Mouse (Mus musculus) heart, embryonic 12.5 days (tissue): Measurements from ENCODE around the gene Wdfy2. TPM values are rescaled to one million over a fixed set of nuclear protein-coding genes. Genes with fewer than 3 reads are reported as not detected.
A peak's percentile ranks its signal among the peaks of the same experiment; 100 is the strongest.

ENCODE experiments used
- ATAC-seq: fragments of 200-750 bp; cut with Nextera tagmentation; 2 replicates; pipeline ENCODE4 v1.8.0; 2017; ENCODE audit warnings: moderate TSS enrichment, moderate library complexity; ENCODE audit not compliant: insufficient number of reproducible peaks, low FRiP score
- H3K27ac ChIP-seq: fragments of 300-500 bp; sonication (generic); 2 replicates; pipeline ENCODE4 v1.5.1; 2016; ENCODE audit warnings: mild to moderate bottlenecking, moderate library complexity; ENCODE audit not compliant: poor library complexity, severe bottlenecking
- H3K27me3 ChIP-seq: fragments of 300-500 bp; sonication (generic); replicated peaks from 2 replicates; pipeline ENCODE4 v1.6.1; 2016; ENCODE audit warnings: mild to moderate bottlenecking, moderate library complexity
- H3K36me3 ChIP-seq: fragments of 300-500 bp; sonication (generic); 2 replicates; pipeline ENCODE4 v1.6.1; 2016; ENCODE audit warnings: mild to moderate bottlenecking, moderate library complexity
- H3K4me1 ChIP-seq: fragments of 300-500 bp; sonication (generic); replicated peaks from 2 replicates; pipeline ENCODE4 v1.6.1; 2016; ENCODE audit warnings: mild to moderate bottlenecking
- H3K4me2 ChIP-seq: fragments of 300-500 bp; sonication (generic); 2 replicates; pipeline ENCODE4 v1.6.1; 2016; ENCODE audit warnings: mild to moderate bottlenecking, moderate library complexity
- H3K4me3 ChIP-seq: fragments of 300-500 bp; sonication (generic); 2 replicates; pipeline ENCODE4 v1.5.1; 2016; ENCODE audit warnings: mild to moderate bottlenecking
- H3K9ac ChIP-seq: fragments of 300-500 bp; sonication (generic); 2 replicates; pipeline ENCODE4 v1.6.1; 2016; ENCODE audit warnings: mild to moderate bottlenecking, moderate library complexity
- H3K9me3 ChIP-seq: fragments of 300-500 bp; sonication (generic); replicated peaks from 2 replicates; pipeline ENCODE4 v1.6.1; 2016; ENCODE audit warnings: mild to moderate bottlenecking, moderate library complexity
- WGBS: fragments of 180-500 bp; shearing (Covaris S2); methylation state at CpG from one replicate; pipeline ENCODE4 v1.1.7; 2016; 5-methylcytosine and 5-hydroxymethylcytosine counted together
- polyA plus RNA-seq: library from polyadenylated mRNA; unstranded; fragments of >200 nt; fragmentation: Nextera tagmentation; extraction: Ambion mirVana; gene quantifications from 2 replicates; pipeline ENCODE4 v1.2.1, GENCODE M21; 2016

Gene Wdfy2
- polyA plus RNA-seq, 1 experiment from 2014 or later, result 8.9 TPM

- H3K4me3 ChIP-seq, result no peak overlapping the region
- no peak overlapping the region for H3K4me2 ChIP-seq
- no peak overlapping the region for H3K9ac ChIP-seq
- H3K4me1 ChIP-seq, result peaks cover 16% of the 10 kb centered on the region
- H3K27me3 ChIP-seq, result no peaks in the 10 kb centered on the region
- no peak overlapping the region for H3K27ac ChIP-seq
- WGBS, result 89% methylated on average over 8 of the region's 8 CpGs
- no peaks in the 10 kb centered on the region for H3K9me3 ChIP-seq
- no peak for ATAC-seq
- H3K36me3 ChIP-seq, result no peaks in the 10 kb centered on the region
These were observed 57.7 kb downstream of the Wdfy2 start for GRCm38 (mm10) chr14:62894924-62895840.

GRCm38 (mm10) chr14:62898061-62898460, 60.6 kb downstream of the Wdfy2 start:
- ATAC-seq, result no peak
- no peak overlapping the region for H3K27ac ChIP-seq
- 81% methylated on average over 6 of the region's 6 CpGs for WGBS

GRCm38 (mm10) chr14:62907888-62908287, 70.4 kb downstream of the Wdfy2 start:
- Histone ChIP-seq H3K4me3 (no peak overlapping the region), H3K36me3 (peaks cover 3% of the 10 kb centered on the region; the same call in 1 of the 2 replicates), H3K9me3 (no peaks in the 10 kb centered on the region), H3K27me3 (no peaks in the 10 kb centered on the region), H3K27ac (no peak overlapping the region), H3K9ac (no peak overlapping the region), H3K4me1 (peaks cover 24% of the 10 kb centered on the region), H3K4me2 (no peak overlapping the region)
- ATAC-seq, result no peak
- WGBS, result 89% methylated on average over 2 of the region's 2 CpGs

More at GRCm38 (mm10) chr14:62898061-62898460, 60.6 kb downstream of the Wdfy2 start:
- H3K4me2 ChIP-seq, result no peak overlapping the region
- no peak overlapping the region for H3K9ac ChIP-seq
- no peak overlapping the region for H3K4me3 ChIP-seq
- peaks cover 3% of the 10 kb centered on the region; the same call in 1 of the 2 replicates for H3K36me3 ChIP-seq
- no peaks in the 10 kb centered on the region for H3K27me3 ChIP-seq
- H3K4me1 ChIP-seq, result peaks cover 6% of the 10 kb centered on the region
- no peaks in the 10 kb centered on the region for H3K9me3 ChIP-seq

- no peaks in the 10 kb centered on the region for H3K9me3 ChIP-seq
- no peaks in the 10 kb centered on the region for H3K27me3 ChIP-seq
- peak overlapping the region; percentile 49 for H3K27ac ChIP-seq
- no peak overlapping the region for H3K4me3 ChIP-seq
- H3K36me3 ChIP-seq, result 0 out of 2 replicates have a peak, but pooled peaks cover under 1% of the 10 kb centered on the region
- no peak for ATAC-seq
- H3K4me2 ChIP-seq, result no peak overlapping the region
- H3K4me1 ChIP-seq, result peaks cover 24% of the 10 kb centered on the region
- 55% methylated on average over 5 of the region's 5 CpGs for WGBS
- H3K9ac ChIP-seq, result no peak overlapping the region
These were observed 71.1 kb downstream of the Wdfy2 start for GRCm38 (mm10) chr14:62908550-62908949.

- Histone ChIP-seq H3K4me1 (peaks cover 24% of the 10 kb centered on the region), H3K4me3 (no peak overlapping the region), H3K27me3 (no peaks in the 10 kb centered on the region), H3K36me3 (no peaks in the 10 kb centered on the region), H3K4me2 (no peak overlapping the region), H3K27ac (no peak overlapping the region), H3K9ac (no peak overlapping the region), H3K9me3 (no peaks in the 10 kb centered on the region)
- WGBS, result 79% methylated on average over 4 of the region's 4 CpGs
- no peak for ATAC-seq
These were observed 73.4 kb downstream of the Wdfy2 start for GRCm38 (mm10) chr14:62910859-62911258.

GRCm38 (mm10) chr14:62915146-62915685, 77.7 kb downstream of the Wdfy2 start:
- no peak overlapping the region for H3K4me3 ChIP-seq
- H3K4me2 ChIP-seq, result no peak overlapping the region
- H3K4me1 ChIP-seq, result peaks cover 10% of the 10 kb centered on the region
- H3K27me3 ChIP-seq, result no peaks in the 10 kb centered on the region
- H3K9me3 ChIP-seq, result no peaks in the 10 kb centered on the region
- no peak overlapping the region for H3K9ac ChIP-seq
- H3K27ac ChIP-seq, result no peak overlapping the region
- H3K36me3 ChIP-seq, result no peaks in the 10 kb centered on the region
- 75% methylated on average over 6 of the region's 6 CpGs for WGBS
- ATAC-seq, result no peak

GRCm38 (mm10) chr14:62916488-62917034, 79.1 kb downstream of the Wdfy2 start:
- 62% methylated on average over 10 of the region's 10 CpGs for WGBS
- no peaks in the 10 kb centered on the region for H3K36me3 ChIP-seq
- no peak overlapping the region for H3K4me3 ChIP-seq
- no peak overlapping the region for H3K4me2 ChIP-seq
- no peaks in the 10 kb centered on the region for H3K9me3 ChIP-seq
- no peak for ATAC-seq
- H3K27ac ChIP-seq, result no peak overlapping the region
- no peak overlapping the region for H3K9ac ChIP-seq
- H3K27me3 ChIP-seq, result no peaks in the 10 kb centered on the region
- H3K4me1 ChIP-seq, result peaks cover 5% of the 10 kb centered on the region; the same call in 1 of the 2 replicates

GRCm38 (mm10) chr14:62921401-62921800, 83.9 kb downstream of the Wdfy2 start:
- H3K27ac ChIP-seq, result no peak overlapping the region
- no peak overlapping the region for H3K9ac ChIP-seq
- WGBS, result 90% methylated on average over 5 of the region's 5 CpGs
- H3K4me3 ChIP-seq, result no peak overlapping the region
- H3K27me3 ChIP-seq, result no peaks in the 10 kb centered on the region
- no peak for ATAC-seq
- peaks cover 9% of the 10 kb centered on the region for H3K36me3 ChIP-seq
- peaks cover 4% of the 10 kb centered on the region; the same call in 1 of the 2 replicates for H3K4me1 ChIP-seq
- H3K4me2 ChIP-seq, result no peak overlapping the region
- H3K9me3 ChIP-seq, result no peaks in the 10 kb centered on the region

- no peak overlapping the region for H3K27ac ChIP-seq
- H3K36me3 ChIP-seq, result peaks cover 12% of the 10 kb centered on the region
- H3K4me1 ChIP-seq, result peaks cover under 1% of the 10 kb centered on the region
- ATAC-seq, result no peak
- H3K9me3 ChIP-seq, result no peaks in the 10 kb centered on the region
- no peaks in the 10 kb centered on the region for H3K27me3 ChIP-seq
- no peak overlapping the region for H3K4me2 ChIP-seq
- H3K9ac ChIP-seq, result no peak overlapping the region
- no peak overlapping the region for H3K4me3 ChIP-seq
These were observed 85.2 kb downstream of the Wdfy2 start for GRCm38 (mm10) chr14:62922637-62923036.

GRCm38 (mm10) chr14:62924800-62925199, 87.3 kb downstream of the Wdfy2 start:
- WGBS, result 77% methylated on average over 4 of the region's 4 CpGs
- no peaks in the 10 kb centered on the region for H3K27me3 ChIP-seq

GRCm38 (mm10) chr14:62928101-62928541, 90.6 kb downstream of the Wdfy2 start:
- no peak overlapping the region for H3K4me2 ChIP-seq
- H3K9ac ChIP-seq, result no peak overlapping the region
- no peak overlapping the region for H3K4me3 ChIP-seq
- 55% methylated on average over 5 of the region's 5 CpGs for WGBS
- no peak for ATAC-seq
- H3K4me1 ChIP-seq, result peaks cover 10% of the 10 kb centered on the region; the same call in 1 of the 2 replicates
- H3K9me3 ChIP-seq, result no peaks in the 10 kb centered on the region; the same call in 1 of the 2 replicates
- H3K27me3 ChIP-seq, result no peaks in the 10 kb centered on the region
- no peak overlapping the region for H3K27ac ChIP-seq
- H3K36me3 ChIP-seq, result peaks cover 29% of the 10 kb centered on the region

More at GRCm38 (mm10) chr14:62924800-62925199, 87.3 kb downstream of the Wdfy2 start:
- no peak for ATAC-seq
- no peak overlapping the region for H3K4me2 ChIP-seq
- no peak overlapping the region for H3K9ac ChIP-seq
- no peaks in the 10 kb centered on the region; the same call in 1 of the 2 replicates for H3K9me3 ChIP-seq
- peaks cover 20% of the 10 kb centered on the region for H3K36me3 ChIP-seq
- peaks cover 10% of the 10 kb centered on the region for H3K4me1 ChIP-seq
- no peak overlapping the region for H3K4me3 ChIP-seq
- no peak overlapping the region for H3K27ac ChIP-seq
